Mouse (Mus musculus) embryonic facial prominence, embryonic 12.5 days (tissue): ENCODE measurements around the gene Degs1. TPM values are rescaled to one million over a fixed set of nuclear protein-coding genes. Genes with fewer than 3 reads are reported as not detected.
A peak's percentile ranks its signal among the peaks of the same experiment; 100 is the strongest.

Experiments used
- ATAC-seq: fragments of 200-750 bp; cut with Nextera tagmentation; 2 replicates; pipeline ENCODE4 v1.8.0; 2017; ENCODE audit not compliant: insufficient number of reproducible peaks, insufficient read depth, low FRiP score, low TSS enrichment
- H3K27ac ChIP-seq: fragments of 300-500 bp; sonication (generic); 2 replicates; pipeline ENCODE4 v1.5.1; 2016; ENCODE audit warnings: mild to moderate bottlenecking
- H3K27me3 ChIP-seq: fragments of 300-500 bp; sonication (generic); 2 replicates; pipeline ENCODE4 v1.6.1; 2016; ENCODE audit warnings: mild to moderate bottlenecking, moderate library complexity
- H3K36me3 ChIP-seq: fragments of 300-500 bp; sonication (generic); 2 replicates; pipeline ENCODE4 v1.6.1; 2016; ENCODE audit warnings: mild to moderate bottlenecking
- H3K4me1 ChIP-seq: fragments of 300-500 bp; sonication (generic); 2 replicates; pipeline ENCODE4 v1.6.1; 2016
- H3K4me2 ChIP-seq: fragments of 300-500 bp; sonication (generic); replicated peaks from 2 replicates; pipeline ENCODE4 v1.6.1; 2016; ENCODE audit warnings: mild to moderate bottlenecking, moderate library complexity
- H3K4me3 ChIP-seq: fragments of 300-500 bp; sonication (generic); 2 replicates; pipeline ENCODE4 v1.5.1; 2016; ENCODE audit warnings: mild to moderate bottlenecking
- H3K9ac ChIP-seq: fragments of 300-500 bp; sonication (generic); 2 replicates; pipeline ENCODE4 v1.6.1; 2016; ENCODE audit warnings: mild to moderate bottlenecking, moderate library complexity
- H3K9me3 ChIP-seq: fragments of 300-500 bp; sonication (generic); 2 replicates; pipeline ENCODE4 v1.6.1; 2016; ENCODE audit warnings: mild to moderate bottlenecking, moderate library complexity
- WGBS: fragments of 180-500 bp; shearing (Covaris S2); methylation state at CpG from one replicate; pipeline ENCODE4 v1.1.7; 2016; 5-methylcytosine and 5-hydroxymethylcytosine counted together
- polyA plus RNA-seq: library from polyadenylated mRNA; unstranded; fragments of >200 nt; fragmentation: Nextera tagmentation; extraction: Ambion mirVana; gene quantifications from 2 replicates; pipeline ENCODE4 v1.2.1, GENCODE M21; 2016

The Degs1 gene
- polyA plus RNA-seq, 1 experiment from 2014 or later: 87.7 TPM

- H3K27me3 ChIP-seq: no peaks in the 10 kb centered on the region
- H3K27ac ChIP-seq: no peak overlapping the region
- no peaks in the 10 kb centered on the region for H3K9me3 ChIP-seq
- peaks cover 35% of the 10 kb centered on the region for H3K36me3 ChIP-seq
- 74% methylated on average over 6 of the region's 6 CpGs for WGBS
- no peak overlapping the region for H3K9ac ChIP-seq
- no peak for ATAC-seq
- peaks cover 22% of the 10 kb centered on the region for H3K4me1 ChIP-seq
- peak overlapping the region; percentile 76; the same call in 1 of the 2 replicates for H3K4me2 ChIP-seq
- no peak overlapping the region for H3K4me3 ChIP-seq
Observed at GRCm38 (mm10) chr1:182280046-182280445, 2.6 kb downstream of the Degs1 start.

DNA sequence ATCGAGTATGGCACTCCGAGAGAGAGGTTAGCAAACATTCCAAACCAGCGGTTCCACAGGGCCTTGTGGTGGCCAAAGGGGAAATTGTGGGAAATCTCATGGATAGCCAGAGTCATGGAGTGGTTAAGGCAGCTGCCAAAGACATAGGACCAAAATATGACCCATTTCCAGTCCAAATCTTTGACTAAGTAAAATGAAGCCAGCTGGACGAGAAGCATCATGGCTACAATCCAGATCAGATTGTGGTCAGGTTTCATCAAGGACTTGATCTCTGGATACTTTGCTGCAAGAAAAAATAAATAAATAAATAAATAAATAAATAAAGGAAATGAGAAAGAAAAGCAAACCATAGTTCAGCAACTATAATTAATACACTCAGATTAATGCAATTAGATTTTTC, 3.2 kb downstream of the Degs1 start:
- Histone ChIP-seq H3K27me3 (no peaks in the 10 kb centered on the region), H3K9me3 (no peaks in the 10 kb centered on the region), H3K4me1 (peaks cover 22% of the 10 kb centered on the region), H3K4me3 (no peak overlapping the region), H3K4me2 (no peak overlapping the region), H3K36me3 (peaks cover 38% of the 10 kb centered on the region), H3K27ac (no peak overlapping the region), H3K9ac (no peak overlapping the region)
- 84% methylated on average over 4 of the region's 4 CpGs for WGBS
- ATAC-seq: no peak

DNA sequence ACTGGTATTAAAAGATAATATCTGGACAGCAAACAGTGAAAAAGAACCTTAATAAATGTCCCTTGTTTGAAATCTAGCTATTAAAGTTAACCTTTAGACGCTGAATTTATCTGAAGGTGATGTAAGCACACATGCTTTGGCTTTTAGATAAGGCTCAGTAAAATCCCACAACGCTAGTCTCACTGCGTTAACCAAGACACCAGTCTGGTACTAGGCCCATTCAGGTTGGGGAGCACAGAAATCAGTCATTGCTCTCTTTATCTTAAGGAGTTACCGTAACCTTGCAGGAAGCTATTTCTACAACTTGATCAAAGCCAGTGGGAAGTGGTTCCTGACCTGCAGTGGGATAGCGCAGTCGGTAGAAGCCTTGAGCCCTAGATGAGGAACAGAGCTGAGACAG, 7.5 kb downstream of the Degs1 start:
- Histone ChIP-seq H3K4me1 (peaks cover 2% of the 10 kb centered on the region), H3K27me3 (no peaks in the 10 kb centered on the region), H3K4me2 (no peak overlapping the region), H3K9me3 (no peaks in the 10 kb centered on the region), H3K4me3 (no peak overlapping the region), H3K9ac (no peak overlapping the region), H3K36me3 (peaks cover 52% of the 10 kb centered on the region), H3K27ac (no peak overlapping the region)
- WGBS: 93% methylated on average over 6 of the region's 6 CpGs
- ATAC-seq: no peak

DNA sequence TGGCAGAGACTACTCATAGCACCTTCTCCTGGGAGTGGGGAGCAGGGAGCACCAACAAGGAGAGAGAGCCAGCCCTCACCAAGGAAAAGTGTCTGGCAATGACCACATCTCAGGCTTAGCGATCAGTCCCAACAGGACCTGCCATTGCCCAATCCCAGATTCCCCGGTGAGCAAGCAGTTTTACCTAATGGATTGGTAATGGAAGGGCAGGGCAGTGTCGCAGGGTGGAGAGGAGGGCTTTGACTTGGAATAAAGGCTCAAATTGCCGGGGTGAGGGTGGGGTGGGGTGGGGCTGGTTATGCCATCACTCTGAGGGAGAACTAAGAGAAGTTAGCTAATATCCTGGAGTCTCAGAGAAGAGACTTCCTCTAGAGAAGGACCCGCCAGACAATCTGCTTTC, 11.0 kb downstream of the Degs1 start:
- ATAC-seq: no peak
- H3K9me3 ChIP-seq: no peaks in the 10 kb centered on the region
- no peak overlapping the region for H3K27ac ChIP-seq
- no peak overlapping the region for H3K9ac ChIP-seq
- WGBS: 83% methylated on average over 5 of the region's 5 CpGs
- no peaks in the 10 kb centered on the region for H3K27me3 ChIP-seq
- H3K4me2 ChIP-seq: no peak overlapping the region
- H3K4me3 ChIP-seq: no peak overlapping the region
- H3K36me3 ChIP-seq: peaks cover 27% of the 10 kb centered on the region
- H3K4me1 ChIP-seq: no peaks in the 10 kb centered on the region

- Histone ChIP-seq H3K27me3 (no peaks in the 10 kb centered on the region), H3K9me3 (no peaks in the 10 kb centered on the region), H3K4me3 (no peak overlapping the region), H3K36me3 (peaks cover 26% of the 10 kb centered on the region), H3K27ac (no peak overlapping the region), H3K4me1 (no peaks in the 10 kb centered on the region), H3K9ac (no peak overlapping the region), H3K4me2 (no peak overlapping the region)
- WGBS: 81% methylated on average over 5 of the region's 5 CpGs
- ATAC-seq: no peak
Observed at GRCm38 (mm10) chr1:182271130-182271529, 11.5 kb downstream of the Degs1 start.

DNA sequence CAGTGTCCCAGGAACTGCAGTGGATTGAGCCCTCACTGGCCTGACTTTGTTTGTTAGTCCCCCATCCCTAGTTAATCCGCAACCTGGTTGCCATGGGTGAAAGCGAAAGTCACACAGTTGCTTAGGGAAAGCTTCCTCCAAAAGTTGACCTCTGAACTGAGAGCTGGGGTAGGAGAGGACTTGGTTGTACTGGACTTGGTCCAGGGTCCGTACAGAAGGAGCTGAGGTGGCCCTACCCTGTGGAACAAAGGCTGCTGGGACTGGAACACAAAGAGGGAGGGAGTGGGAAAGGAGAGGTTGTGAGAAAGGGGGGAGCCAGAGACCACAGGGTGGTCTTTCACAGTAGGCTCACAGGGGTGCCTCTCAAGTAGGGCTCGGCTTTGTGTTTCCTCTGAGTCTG, 14.3 kb downstream of the Degs1 start:
- no peak for ATAC-seq
- H3K9ac ChIP-seq: no peak overlapping the region
- H3K4me1 ChIP-seq: no peaks in the 10 kb centered on the region
- no peak overlapping the region for H3K4me3 ChIP-seq
- H3K4me2 ChIP-seq: no peak overlapping the region
- H3K27me3 ChIP-seq: no peaks in the 10 kb centered on the region
- 66% methylated on average over 4 of the region's 4 CpGs for WGBS
- peaks cover 7% of the 10 kb centered on the region for H3K36me3 ChIP-seq
- no peaks in the 10 kb centered on the region for H3K9me3 ChIP-seq
- H3K27ac ChIP-seq: no peak overlapping the region

- Histone ChIP-seq H3K27me3 (no peaks in the 10 kb centered on the region), H3K27ac (no peak overlapping the region), H3K9ac (no peak overlapping the region), H3K36me3 (no peaks in the 10 kb centered on the region), H3K4me3 (no peak overlapping the region), H3K4me2 (no peak overlapping the region), H3K9me3 (no peaks in the 10 kb centered on the region), H3K4me1 (no peaks in the 10 kb centered on the region)
- no peak for ATAC-seq
- WGBS: 90% methylated on average over 11 of the region's 11 CpGs
Observed at GRCm38 (mm10) chr1:182266028-182266525, 16.5 kb downstream of the Degs1 start.

GRCm38 (mm10) chr1:182256041-182256680, 26.4 kb downstream of the Degs1 start:
- H3K9me3 ChIP-seq: no peaks in the 10 kb centered on the region
- 83% methylated on average over 11 of the region's 11 CpGs for WGBS

DNA sequence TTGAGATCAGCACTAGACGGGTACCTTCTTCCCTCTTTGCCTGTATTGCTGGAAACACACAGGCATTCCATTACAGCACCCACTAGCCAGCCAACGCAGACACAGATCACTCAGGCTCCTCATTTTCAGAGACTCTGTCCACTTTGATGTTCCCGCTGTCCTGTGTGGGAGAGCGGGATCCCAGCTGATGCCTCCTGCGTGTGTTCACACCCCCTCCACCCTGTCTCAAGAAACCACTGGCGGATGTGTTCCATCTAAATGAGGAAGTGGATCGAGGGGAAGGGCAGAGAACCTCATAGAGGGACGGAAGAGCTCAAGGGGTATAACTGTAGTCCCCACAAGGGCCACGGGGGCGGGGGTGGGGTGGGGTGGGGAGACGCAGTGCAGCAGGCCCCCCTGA, 27.6 kb downstream of the Degs1 start:
- no peaks in the 10 kb centered on the region for H3K36me3 ChIP-seq
- WGBS: 86% methylated on average over 11 of the region's 11 CpGs

More at GRCm38 (mm10) chr1:182256041-182256680, 26.4 kb downstream of the Degs1 start:
- Histone ChIP-seq H3K36me3 (no peaks in the 10 kb centered on the region), H3K4me3 (no peak overlapping the region), H3K27ac (no peak overlapping the region), H3K4me1 (no peaks in the 10 kb centered on the region), H3K27me3 (no peaks in the 10 kb centered on the region), H3K4me2 (no peak overlapping the region), H3K9ac (no peak overlapping the region)
- ATAC-seq: no peak

GRCm38 (mm10) chr1:182254618-182255017, 28.0 kb downstream of the Degs1 start:
- Histone ChIP-seq H3K4me1 (no peaks in the 10 kb centered on the region), H3K9me3 (no peaks in the 10 kb centered on the region), H3K4me2 (no peak overlapping the region), H3K9ac (no peak overlapping the region), H3K27me3 (no peaks in the 10 kb centered on the region), H3K4me3 (no peak overlapping the region), H3K27ac (no peak overlapping the region), H3K36me3 (no peaks in the 10 kb centered on the region)
- ATAC-seq: no peak
- WGBS: 92% methylated on average over 8 of the region's 8 CpGs

More for the DNA sequence above, 27.6 kb downstream of the Degs1 start:
- Histone ChIP-seq H3K9ac (no peak overlapping the region), H3K4me1 (no peaks in the 10 kb centered on the region), H3K4me2 (no peak overlapping the region), H3K9me3 (no peaks in the 10 kb centered on the region), H3K27me3 (no peaks in the 10 kb centered on the region), H3K4me3 (no peak overlapping the region), H3K27ac (no peak overlapping the region)
- ATAC-seq: no peak

DNA sequence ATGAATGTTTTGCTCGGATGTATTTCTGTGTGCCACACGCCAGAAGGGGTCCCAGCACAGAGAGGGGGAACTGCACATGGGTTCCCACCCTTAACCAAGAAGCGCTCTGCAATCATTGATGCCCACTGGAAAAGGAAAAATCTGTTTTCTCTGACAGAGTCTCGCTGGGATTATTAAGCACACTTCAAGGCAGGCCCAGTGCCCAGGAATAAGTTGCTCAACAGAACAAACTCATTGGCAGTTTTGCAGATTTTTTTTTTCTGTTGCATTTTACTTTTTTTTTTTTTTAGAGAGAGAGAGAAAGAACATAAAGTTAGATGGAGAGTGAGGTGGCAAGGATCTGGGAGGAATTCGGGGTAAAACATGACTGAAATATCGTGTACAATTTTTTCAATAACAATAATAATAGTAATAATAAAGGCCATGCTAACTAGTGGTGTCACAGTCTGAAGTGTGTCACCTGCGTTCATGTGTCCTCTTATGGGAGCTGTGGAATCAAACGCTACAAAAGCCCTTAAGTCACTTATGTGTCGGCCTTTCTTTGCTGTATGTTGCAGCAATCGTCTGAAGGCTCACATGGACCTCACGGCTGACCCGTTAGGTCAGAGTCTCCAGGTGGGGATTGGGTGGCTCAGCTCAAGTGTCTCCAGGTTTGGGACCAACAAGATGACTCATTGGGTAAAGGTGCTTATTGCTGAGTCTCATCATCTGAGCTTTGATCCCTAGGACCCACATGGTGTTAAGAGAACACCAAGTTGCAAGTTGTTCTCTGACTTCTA, 28.7 kb downstream of the Degs1 start:
- Histone ChIP-seq H3K27me3 (no peaks in the 10 kb centered on the region), H3K4me3 (no peak overlapping the region), H3K36me3 (no peaks in the 10 kb centered on the region), H3K9me3 (no peaks in the 10 kb centered on the region), H3K27ac (no peak overlapping the region), H3K4me1 (no peaks in the 10 kb centered on the region), H3K4me2 (no peak overlapping the region), H3K9ac (no peak overlapping the region)
- WGBS: 90% methylated on average over 12 of the region's 12 CpGs
- ATAC-seq: no peak

DNA sequence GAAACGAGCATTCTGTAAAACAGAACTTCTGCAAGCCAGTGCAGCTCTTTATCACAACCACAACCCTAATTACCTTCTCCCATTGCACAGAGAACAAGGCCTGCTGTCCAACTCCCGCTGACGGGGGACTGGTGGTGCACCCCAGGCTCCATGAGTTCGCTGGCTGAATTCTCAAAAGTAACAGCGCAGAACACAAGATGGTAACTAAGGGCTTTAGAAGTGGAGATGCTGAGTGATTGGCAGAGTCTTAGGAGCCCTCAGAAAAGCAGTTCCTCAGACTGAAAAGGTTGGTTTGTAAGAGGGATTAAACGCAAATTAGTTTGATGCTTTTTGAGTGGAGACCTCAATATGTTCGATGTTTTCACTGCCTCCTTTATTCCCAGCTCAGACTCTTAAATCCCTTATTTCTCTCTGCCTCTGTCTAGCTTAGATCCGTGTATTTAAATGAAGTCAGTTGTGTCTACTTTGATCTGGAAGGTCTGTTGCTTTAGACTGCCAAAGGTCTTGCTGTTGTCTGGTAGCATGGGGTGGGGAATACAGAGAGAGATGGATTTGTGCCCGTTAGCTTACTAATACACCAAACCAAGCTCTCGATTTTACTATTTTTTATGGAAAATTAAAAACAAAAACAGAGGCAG, 30.0 kb downstream of the Degs1 start:
- Histone ChIP-seq H3K9me3 (no peaks in the 10 kb centered on the region), H3K4me3 (no peak overlapping the region), H3K27ac (no peak overlapping the region), H3K36me3 (no peaks in the 10 kb centered on the region), H3K9ac (no peak overlapping the region), H3K4me2 (no peak overlapping the region), H3K27me3 (no peaks in the 10 kb centered on the region), H3K4me1 (no peaks in the 10 kb centered on the region)
- ATAC-seq: no peak
- 79% methylated on average over 10 of the region's 10 CpGs for WGBS
